Mouse (Mus musculus): ENCODE measurements around the gene Kctd2. TPM values are rescaled to one million over a fixed set of nuclear protein-coding genes. Genes with fewer than 3 reads are reported as not detected.

Kctd2 gene
- polyA plus RNA-seq (2016; fragmentation: Nextera tagmentation; extraction: Ambion mirVana) = 16.0 and 17.5 TPM in 2 replicates

GRCm38 (mm10) chr11:115419531-115420237 lies at the start of gene Kctd2, which contains the start of gene Atp5h:
Kctd2 (plus strand) TSS chr11:115420128.
Atp5h (minus strand) TSS chr11:115419962.
- H3K27me3 ChIP-seq (replicated peaks) = no peaks in the 10 kb centered on the region
- peak within 1 kb of the TSS; percentile 99 for H3K4me3 ChIP-seq
- peaks cover 52% of the 10 kb centered on the region for H3K36me3 ChIP-seq
- peaks cover 58% of the 10 kb centered on the region for H3K4me1 ChIP-seq (replicated peaks)
- H3K4me2 ChIP-seq = peak within 1 kb of the TSS; percentile 97
- peak; percentile 98 for ATAC-seq (ENCODE audit: insufficient number of reproducible peaks, low FRiP score)
- WGBS = under 1% methylated on average over 53 of the region's 56 CpGs
- H3K9me3 ChIP-seq (replicated peaks) = no peaks in the 10 kb centered on the region
- H3K27ac ChIP-seq (ENCODE audit: poor library complexity, severe bottlenecking) = peak within 1 kb of the TSS; percentile 92
- peak within 1 kb of the TSS; percentile 100 for H3K9ac ChIP-seq

GRCm38 (mm10) chr11:115370368-115370767 lies 49.6 kb upstream of the Kctd2 start:
- Histone ChIP-seq H3K4me1 (replicated peaks) (peaks cover 34% of the 10 kb centered on the region), H3K9me3 (replicated peaks) (no peaks in the 10 kb centered on the region), H3K27me3 (replicated peaks) (peaks cover 78% of the 10 kb centered on the region), H3K27ac (ENCODE audit: poor library complexity, severe bottlenecking) (no peak overlapping the region), H3K4me2 (no peak overlapping the region), H3K4me3 (no peak overlapping the region), H3K9ac (no peak overlapping the region), H3K36me3 (no peaks in the 10 kb centered on the region)
- 50% methylated on average over 7 of the region's 7 CpGs for WGBS
- ATAC-seq (ENCODE audit: insufficient number of reproducible peaks, low FRiP score) = no peak

GRCm38 (mm10) chr11:115371354-115371753 lies 48.6 kb upstream of the Kctd2 start:
- no peaks in the 10 kb centered on the region for H3K9me3 ChIP-seq (replicated peaks)
- H3K4me2 ChIP-seq = no peak overlapping the region
- H3K9ac ChIP-seq = no peak overlapping the region
- no peaks in the 10 kb centered on the region for H3K36me3 ChIP-seq
- no peak overlapping the region for H3K27ac ChIP-seq (ENCODE audit: poor library complexity, severe bottlenecking)
- ATAC-seq (ENCODE audit: insufficient number of reproducible peaks, low FRiP score) = no peak
- peaks cover 24% of the 10 kb centered on the region for H3K4me1 ChIP-seq (replicated peaks)
- WGBS = 54% methylated on average over 8 of the region's 8 CpGs
- H3K27me3 ChIP-seq (replicated peaks) = peaks cover 78% of the 10 kb centered on the region
- no peak overlapping the region for H3K4me3 ChIP-seq

- Histone ChIP-seq H3K4me1 (replicated peaks) (peaks cover 18% of the 10 kb centered on the region), H3K9me3 (replicated peaks) (no peaks in the 10 kb centered on the region), H3K9ac (no peak overlapping the region), H3K27ac (ENCODE audit: poor library complexity, severe bottlenecking) (no peak overlapping the region), H3K27me3 (replicated peaks) (peaks cover 77% of the 10 kb centered on the region), H3K36me3 (no peaks in the 10 kb centered on the region), H3K4me3 (no peak overlapping the region), H3K4me2 (no peak overlapping the region)
- ATAC-seq (ENCODE audit: insufficient number of reproducible peaks, low FRiP score) = no peak
- WGBS = 57% methylated on average over 1 of the region's 1 CpGs
Observed at GRCm38 (mm10) chr11:115372015-115372414, 47.9 kb upstream of the Kctd2 start.

GRCm38 (mm10) chr11:115372737-115373136 lies 47.2 kb upstream of the Kctd2 start:
- no peak overlapping the region for H3K9ac ChIP-seq
- no peaks in the 10 kb centered on the region for H3K9me3 ChIP-seq (replicated peaks)
- H3K27ac ChIP-seq (ENCODE audit: poor library complexity, severe bottlenecking) = no peak overlapping the region
- H3K27me3 ChIP-seq (replicated peaks) = peaks cover 75% of the 10 kb centered on the region
- WGBS = 49% methylated on average over 2 of the region's 2 CpGs
- H3K4me3 ChIP-seq = no peak overlapping the region
- ATAC-seq (ENCODE audit: insufficient number of reproducible peaks, low FRiP score) = no peak
- H3K36me3 ChIP-seq = no peaks in the 10 kb centered on the region
- H3K4me2 ChIP-seq = no peak overlapping the region
- H3K4me1 ChIP-seq (replicated peaks) = peaks cover 14% of the 10 kb centered on the region

GRCm38 (mm10) chr11:115373805-115374694 lies 45.9 kb upstream of the Kctd2 start:
- Histone ChIP-seq H3K4me3 (peak overlapping the region; percentile 42), H3K4me1 (replicated peaks) (peaks cover 14% of the 10 kb centered on the region), H3K9me3 (replicated peaks) (peaks cover 4% of the 10 kb centered on the region; the same call in 1 of the 2 replicates), H3K27me3 (replicated peaks) (peaks cover 66% of the 10 kb centered on the region), H3K4me2 (peak overlapping the region; percentile 76), H3K36me3 (no peaks in the 10 kb centered on the region), H3K9ac (peak overlapping the region; percentile 67), H3K27ac (ENCODE audit: poor library complexity, severe bottlenecking) (no peak overlapping the region)
- WGBS = 2% methylated on average over 30 of the region's 30 CpGs
- peak; percentile 55; the same call in 1 of the 2 replicates for ATAC-seq (ENCODE audit: insufficient number of reproducible peaks, low FRiP score)

- WGBS = 56% methylated on average over 12 of the region's 12 CpGs
- H3K9me3 ChIP-seq (replicated peaks) = peaks cover 4% of the 10 kb centered on the region; the same call in 1 of the 2 replicates
- peak overlapping the region; percentile 67; the same call in 1 of the 2 replicates for H3K9ac ChIP-seq
- peak overlapping the region; percentile 76 for H3K4me2 ChIP-seq
- ATAC-seq (ENCODE audit: insufficient number of reproducible peaks, low FRiP score) = no peak
- peak overlapping the region; percentile 42 for H3K4me3 ChIP-seq
- H3K4me1 ChIP-seq (replicated peaks) = peaks cover 14% of the 10 kb centered on the region
- H3K36me3 ChIP-seq = no peaks in the 10 kb centered on the region
- H3K27me3 ChIP-seq (replicated peaks) = peaks cover 60% of the 10 kb centered on the region
- no peak overlapping the region for H3K27ac ChIP-seq (ENCODE audit: poor library complexity, severe bottlenecking)
Observed at GRCm38 (mm10) chr11:115374695-115375425, 45.1 kb upstream of the Kctd2 start.

- no peak overlapping the region for H3K27ac ChIP-seq (ENCODE audit: poor library complexity, severe bottlenecking)
- no peak overlapping the region for H3K4me3 ChIP-seq
- peaks cover 4% of the 10 kb centered on the region; the same call in 1 of the 2 replicates for H3K9me3 ChIP-seq (replicated peaks)
- H3K4me2 ChIP-seq = no peak overlapping the region
- H3K27me3 ChIP-seq (replicated peaks) = peaks cover 42% of the 10 kb centered on the region
- 61% methylated on average over 7 of the region's 7 CpGs for WGBS
- no peak overlapping the region for H3K9ac ChIP-seq
- no peak for ATAC-seq (ENCODE audit: insufficient number of reproducible peaks, low FRiP score)
- peaks cover 17% of the 10 kb centered on the region for H3K4me1 ChIP-seq (replicated peaks)
- no peaks in the 10 kb centered on the region for H3K36me3 ChIP-seq
Observed at GRCm38 (mm10) chr11:115376722-115377121, 43.2 kb upstream of the Kctd2 start.

GRCm38 (mm10) chr11:115377254-115377653 lies 42.7 kb upstream of the Kctd2 start:
- Histone ChIP-seq H3K36me3 (no peaks in the 10 kb centered on the region), H3K4me1 (replicated peaks) (peaks cover 17% of the 10 kb centered on the region), H3K9ac (no peak overlapping the region), H3K9me3 (replicated peaks) (peaks cover 4% of the 10 kb centered on the region; the same call in 1 of the 2 replicates), H3K4me2 (no peak overlapping the region), H3K27me3 (replicated peaks) (peaks cover 38% of the 10 kb centered on the region), H3K27ac (ENCODE audit: poor library complexity, severe bottlenecking) (no peak overlapping the region), H3K4me3 (no peak overlapping the region)
- 81% methylated on average over 4 of the region's 4 CpGs for WGBS
- no peak for ATAC-seq (ENCODE audit: insufficient number of reproducible peaks, low FRiP score)

GRCm38 (mm10) chr11:115377854-115378253 lies 42.1 kb upstream of the Kctd2 start:
- Histone ChIP-seq H3K4me3 (no peak overlapping the region), H3K27ac (ENCODE audit: poor library complexity, severe bottlenecking) (no peak overlapping the region), H3K9ac (no peak overlapping the region), H3K36me3 (no peaks in the 10 kb centered on the region), H3K9me3 (replicated peaks) (peaks cover 4% of the 10 kb centered on the region; the same call in 1 of the 2 replicates), H3K4me1 (replicated peaks) (peaks cover 20% of the 10 kb centered on the region), H3K27me3 (replicated peaks) (peaks cover 39% of the 10 kb centered on the region), H3K4me2 (no peak overlapping the region)
- no peak for ATAC-seq (ENCODE audit: insufficient number of reproducible peaks, low FRiP score)
- 78% methylated on average over 7 of the region's 7 CpGs for WGBS
